Mouse (Mus musculus) C2C12 (cell line): ENCODE results near the gene Sfn.

ENCODE experiments used
- CEBPB ChIP-seq: IDR thresholded peaks from one replicate; pipeline ENCODE4 v1.6.1; 2011; ENCODE audit warnings: low read depth, mild to moderate bottlenecking, control low read depth, moderate library complexity
- CTCF ChIP-seq: IDR thresholded peaks from one replicate; pipeline ENCODE4 v1.5.1; 2011; ENCODE audit not compliant: control insufficient read depth, insufficient read depth, insufficient read length

DNA sequence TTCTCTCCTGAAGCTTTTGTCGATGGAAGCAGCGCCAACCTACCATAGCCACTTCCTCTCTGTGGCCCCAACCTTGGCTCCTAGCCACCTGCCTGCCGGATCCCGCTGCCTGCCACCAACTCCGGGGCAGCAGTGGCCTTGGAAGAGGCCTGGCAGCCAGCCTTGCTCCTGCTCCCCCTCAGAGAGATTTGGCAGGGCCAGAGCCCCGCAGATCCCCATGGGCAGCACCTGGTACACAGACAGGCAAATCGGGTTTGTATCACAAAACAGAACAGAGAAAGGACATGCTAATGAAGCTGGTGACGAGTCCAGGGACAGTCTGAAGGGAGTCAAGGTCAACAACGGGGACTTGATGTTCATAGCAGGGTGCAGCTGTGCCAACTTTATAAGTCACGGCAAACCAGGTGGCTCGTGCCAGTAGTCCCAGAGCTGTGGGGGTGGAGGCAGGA is 38.8 kb downstream of the Sfn start:
- TF ChIP-seq CTCF (no peak), CEBPB (no peak)
